Mouse (Mus musculus): ENCODE data around the gene Naa40.
A peak's percentile ranks its signal among the peaks of the same experiment; 100 is the strongest.

Naa40 gene

GRCm38 (mm10) chr19:7214484-7214883 is 26.5 kb downstream of the Naa40 start:
- no peak for DNase-seq (ENCODE audit: low read depth)

- DNase-seq (ENCODE audit: low read depth) = no peak
Measured at GRCm38 (mm10) chr19:7213010-7213409, 28.0 kb downstream of the Naa40 start.

GRCm38 (mm10) chr19:7212216-7212615 is 28.8 kb downstream of the Naa40 start:
- no peak for DNase-seq (ENCODE audit: low read depth)

- no peak for DNase-seq (ENCODE audit: low read depth)
Measured at GRCm38 (mm10) chr19:7209907-7210646, 30.9 kb downstream of the Naa40 start.

GRCm38 (mm10) chr19:7205753-7206736 is 34.9 kb downstream of the Naa40 start, which contains the start of gene Otub1:
Otub1 (minus strand) TSS chr19:7206316.
- peak; percentile 90 for DNase-seq (ENCODE audit: low read depth)

- DNase-seq (ENCODE audit: low read depth) = no peak
Measured at GRCm38 (mm10) chr19:7205326-7205725, 35.7 kb downstream of the Naa40 start.

GRCm38 (mm10) chr19:7204898-7205297 is 36.1 kb downstream of the Naa40 start:
- DNase-seq (ENCODE audit: low read depth) = no peak

- DNase-seq (ENCODE audit: low read depth) = no peak
Measured at GRCm38 (mm10) chr19:7200427-7200826, 40.6 kb downstream of the Naa40 start.

- DNase-seq (ENCODE audit: low read depth) = no peak
Measured at GRCm38 (mm10) chr19:7199089-7199488, 41.9 kb downstream of the Naa40 start.

GRCm38 (mm10) chr19:7197445-7197844 is 43.5 kb downstream of the Naa40 start:
- no peak for DNase-seq (ENCODE audit: low read depth)

GRCm38 (mm10) chr19:7196741-7197270 is 44.2 kb downstream of the Naa40 start:
- DNase-seq (ENCODE audit: low read depth) = no peak

GRCm38 (mm10) chr19:7195900-7196728 is 44.9 kb downstream of the Naa40 start:
- peak; percentile 30 for DNase-seq (ENCODE audit: low read depth)

- DNase-seq (ENCODE audit: low read depth) = no peak
Measured at GRCm38 (mm10) chr19:7192561-7192967, 48.4 kb downstream of the Naa40 start.

- DNase-seq (ENCODE audit: low read depth) = no peak
Measured at GRCm38 (mm10) chr19:7191639-7192038, 49.3 kb downstream of the Naa40 start.

- DNase-seq (ENCODE audit: low read depth) = no peak
Measured at GRCm38 (mm10) chr19:7190986-7191385, 50.0 kb downstream of the Naa40 start.

GRCm38 (mm10) chr19:7189026-7189425 is 52.0 kb downstream of the Naa40 start:
- no peak for DNase-seq (ENCODE audit: low read depth)

GRCm38 (mm10) chr19:7187157-7187556 is 53.8 kb downstream of the Naa40 start:
- no peak for DNase-seq (ENCODE audit: low read depth)

- DNase-seq (ENCODE audit: low read depth) = no peak
Measured at GRCm38 (mm10) chr19:7185715-7186291, 55.2 kb downstream of the Naa40 start.

- no peak for DNase-seq (ENCODE audit: low read depth)
Measured at GRCm38 (mm10) chr19:7185059-7185458, 55.9 kb downstream of the Naa40 start.

GRCm38 (mm10) chr19:7183419-7183818 is 57.6 kb downstream of the Naa40 start:
- no peak for DNase-seq (ENCODE audit: low read depth)

- peak; percentile 23 for DNase-seq (ENCODE audit: low read depth)
Measured at GRCm38 (mm10) chr19:7182273-7182949, 58.6 kb downstream of the Naa40 start.

Measured in c-Kit-positive CD71-negative TER-119-negative erythroid progenitor cells, embryonic 14.5 days (primary cell).